Mouse (Mus musculus): ENCODE results near the gene Cd34.

DNA sequence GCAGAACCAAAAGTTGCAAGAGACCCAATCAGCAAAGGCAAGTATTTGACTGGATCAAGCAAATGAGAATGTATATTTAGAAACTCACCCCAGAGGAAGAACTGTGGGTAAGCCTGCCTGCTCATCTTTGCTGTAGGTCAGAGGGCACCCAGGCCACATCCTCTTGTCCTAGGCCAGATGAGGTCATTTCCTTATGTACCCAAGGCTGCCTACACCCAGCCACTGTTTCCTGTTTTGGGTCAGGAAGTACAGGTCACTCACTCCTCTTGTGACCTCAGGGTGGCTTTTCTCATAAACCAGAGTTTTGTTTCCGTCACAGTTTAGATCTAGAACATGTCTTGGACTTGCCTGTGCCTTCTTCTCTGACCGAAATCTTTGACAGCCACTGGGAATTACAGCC is 56.6 kb downstream of the Cd34 start:
- TF ChIP-seq CTCF (IDR thresholded peaks at IDR 0.05; ENCODE audit: low read depth): no peak
- no peak for TF ChIP-seq EP300 (IDR thresholded peaks at IDR 0.05; ENCODE audit: low read depth)
